Mouse (Mus musculus) granulocyte monocyte progenitor cell, adult 5-6 weeks (primary cell): ENCODE data around the gene Mfsd11. TPM values are rescaled to one million over a fixed set of nuclear protein-coding genes. Genes with fewer than 3 reads are reported as not detected.

ENCODE experiments used
- ATAC-seq: replicated peaks from 2 replicates; pipeline ENCODE4 v1.8.0; 2016; ENCODE audit warnings: mild to moderate bottlenecking, moderate TSS enrichment, inconsistent platforms; ENCODE audit not compliant: poor library complexity, severe bottlenecking
- total RNA-seq, 2 experiments: library from RNA; stranded (forward) in 1 of 2; stranded (reverse) in 1 of 2; fragments of 200-712, 200-1000 nt in 1 of 2; fragments of >200 nt in 1 of 2; fragmentation: Nextera tagmentation in 1 of 2; gene quantifications; 2 replicates each; pipeline ENCODE4 v1.2.3; 2014 to 2017

The Mfsd11 gene
- total RNA-seq (2014; fragmentation: Nextera tagmentation) (16.0 and 32.0 TPM in 2 replicates), total RNA-seq (2017) (9.4 and 10.0 TPM in 2 replicates)

DNA sequence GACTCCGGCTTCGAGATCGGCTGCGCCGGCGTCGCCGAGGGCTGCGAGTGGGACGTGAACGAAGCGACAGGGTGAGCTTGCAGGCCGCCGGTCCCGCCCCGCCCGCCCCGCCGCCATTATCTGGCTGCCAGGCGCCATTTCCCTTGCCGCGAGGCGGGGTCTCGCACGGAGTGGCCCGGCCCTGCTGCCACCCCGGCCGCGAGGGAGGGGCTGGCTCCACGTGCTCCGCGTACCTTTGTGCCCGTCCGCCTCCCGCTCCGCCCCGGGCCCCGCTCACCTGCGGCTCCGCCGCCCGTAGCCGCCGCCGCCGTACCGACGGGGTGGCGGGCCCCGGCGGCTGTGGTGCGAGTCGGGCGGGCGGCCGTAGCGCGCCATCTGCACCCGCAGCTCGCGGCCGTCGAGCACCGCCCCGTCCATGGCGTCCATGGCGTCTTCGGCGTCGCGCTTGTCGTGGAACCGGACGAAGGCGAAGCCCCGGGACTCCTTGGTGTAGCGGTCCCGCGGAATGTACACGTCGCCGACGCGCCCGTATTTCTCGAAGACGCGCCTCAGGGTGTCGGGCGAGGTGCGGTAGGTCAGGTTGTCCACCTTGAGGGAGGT, at the start of gene Mfsd11:
Gene Mfsd11, plus strand, starts transcription at position 150 of the 600 bp plus-strand sequence.
- peak; percentile 13 for ATAC-seq

DNA sequence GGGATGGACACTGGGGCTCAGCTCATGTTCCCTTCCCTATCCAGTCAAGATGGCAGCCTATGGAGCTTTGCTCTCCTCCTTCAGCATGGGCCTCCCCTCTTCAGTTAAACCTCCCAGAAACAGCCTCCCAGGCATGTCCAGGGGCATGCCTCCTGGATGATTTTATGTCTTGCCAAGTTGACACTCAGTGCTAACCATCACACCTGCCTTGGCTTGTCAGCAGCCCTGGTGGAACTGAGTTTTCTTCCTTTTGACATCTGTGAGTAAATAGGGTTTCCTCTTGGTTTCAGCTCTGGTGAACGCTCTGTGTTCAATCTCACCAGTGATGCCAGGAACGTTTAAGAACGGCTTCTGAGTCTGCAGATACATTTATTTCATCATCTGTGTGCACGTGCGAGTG, 49.5 kb upstream of the Mfsd11 start:
- no peak for ATAC-seq

DNA sequence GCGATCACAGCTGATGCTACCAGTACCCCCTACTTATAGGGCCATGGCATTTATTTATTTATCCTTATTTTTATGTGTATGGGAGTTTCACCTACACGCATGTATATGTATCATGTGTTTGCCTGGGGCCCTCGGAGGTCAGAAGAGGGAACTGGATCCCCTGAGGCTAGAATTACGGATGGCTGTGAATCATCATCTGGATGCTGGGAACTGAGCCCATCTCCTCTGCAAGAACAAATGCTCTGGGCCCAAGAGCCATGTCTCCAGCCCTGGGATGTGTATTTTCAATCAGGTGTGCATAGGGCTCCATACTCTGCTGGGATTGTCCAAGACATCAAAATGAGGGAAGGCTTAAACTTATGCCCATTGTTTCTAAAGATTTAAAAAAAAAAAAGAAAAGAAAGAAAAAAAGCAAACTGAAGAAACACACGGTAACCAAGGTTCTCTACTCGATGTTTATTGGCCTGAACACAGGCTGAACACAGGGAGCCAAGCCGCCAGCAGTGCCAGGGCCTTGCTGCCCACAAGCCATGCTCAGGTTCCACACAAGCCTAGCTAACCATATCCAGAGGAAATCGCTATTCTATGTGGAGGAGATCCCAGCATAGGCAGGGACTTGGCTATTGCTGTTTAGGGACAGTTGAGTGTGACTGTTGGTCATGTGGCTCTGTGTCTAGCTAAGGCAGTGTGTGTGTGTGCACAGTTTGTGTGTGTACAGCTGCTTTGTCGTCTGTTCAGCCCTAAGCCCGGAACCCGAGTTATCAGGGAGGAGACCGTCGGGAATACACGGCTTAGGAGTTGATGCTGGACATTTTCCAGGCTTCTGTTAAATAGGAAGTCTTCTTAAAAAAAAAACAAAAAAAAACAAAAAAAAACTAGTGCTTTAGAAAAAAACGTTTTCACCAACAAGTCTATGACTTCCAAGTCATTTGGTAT, 45.8 kb upstream of the Mfsd11 start:
- no peak for ATAC-seq

DNA sequence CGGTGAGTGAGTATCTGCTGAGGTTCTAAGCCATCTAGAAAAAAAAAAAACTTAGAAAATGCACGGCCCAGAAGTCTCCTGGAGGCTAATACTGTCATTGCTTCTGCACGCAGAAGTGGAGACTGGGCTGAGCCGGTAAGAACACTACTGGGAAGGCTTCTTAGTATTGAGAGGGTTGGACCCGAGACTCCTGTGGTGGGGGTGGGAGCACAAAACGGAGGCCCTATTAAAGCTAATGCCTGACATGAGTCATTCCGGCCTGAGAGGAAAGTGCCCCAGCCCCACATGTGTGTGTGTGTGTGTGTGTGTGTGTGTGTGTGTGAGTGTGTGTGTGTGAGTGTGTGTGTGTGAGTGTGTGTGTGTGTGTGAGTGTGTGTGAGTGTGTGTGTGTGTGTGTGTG, 45.1 kb upstream of the Mfsd11 start:
- ATAC-seq = no peak

DNA sequence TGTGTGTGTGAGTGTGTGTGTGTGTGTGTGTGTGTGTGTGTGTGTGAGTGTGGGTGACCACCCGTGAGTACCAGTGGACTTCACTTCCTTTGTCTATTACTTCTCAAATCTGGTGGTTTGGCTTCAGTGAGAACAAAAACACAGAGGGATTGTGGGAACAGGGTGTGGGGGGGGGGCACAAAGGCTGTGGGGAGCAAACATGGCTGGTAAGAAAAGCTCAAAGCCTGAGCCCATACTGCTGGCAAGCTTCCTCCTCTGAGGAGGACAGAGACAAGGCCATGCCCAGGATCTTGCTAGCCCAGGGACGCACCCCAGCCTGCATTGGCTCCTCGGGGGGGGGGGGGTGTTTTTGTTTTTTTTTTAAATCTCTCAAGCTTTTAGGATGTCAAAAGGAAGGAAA, 44.7 kb upstream of the Mfsd11 start:
- no peak for ATAC-seq

DNA sequence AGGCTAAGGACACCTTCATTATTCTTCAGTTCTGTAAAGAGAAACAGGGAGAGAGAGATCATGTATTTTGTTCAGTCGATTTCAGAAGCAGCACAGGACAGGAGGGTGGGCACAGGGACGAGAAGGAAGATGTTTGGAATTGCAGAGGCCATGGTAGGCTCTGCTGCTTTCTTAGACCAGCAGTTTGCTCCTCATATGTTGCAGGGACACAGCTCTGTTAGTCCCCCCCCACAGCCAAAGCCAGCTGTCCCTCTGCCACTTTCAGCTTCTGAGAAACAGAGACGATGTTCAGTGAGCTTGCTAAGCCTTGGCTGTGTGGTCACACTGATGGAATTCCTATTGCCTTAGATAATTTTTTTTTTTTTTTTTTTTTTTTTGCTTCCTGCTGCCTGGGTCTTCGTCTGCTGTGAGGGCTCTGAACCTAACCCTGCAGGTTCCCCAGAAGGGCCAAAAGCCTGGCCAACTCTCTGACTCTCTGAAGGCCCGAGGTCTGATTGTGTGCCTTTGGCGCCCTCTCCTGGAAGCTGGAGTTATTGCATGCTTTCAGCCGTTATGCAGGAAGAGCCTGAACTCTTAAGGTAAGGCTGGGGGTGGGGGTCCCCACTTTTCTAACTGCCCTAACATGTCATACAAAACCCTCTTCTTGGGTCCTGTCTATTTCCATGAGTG, 44.2 kb upstream of the Mfsd11 start:
- ATAC-seq = peak; percentile 61

DNA sequence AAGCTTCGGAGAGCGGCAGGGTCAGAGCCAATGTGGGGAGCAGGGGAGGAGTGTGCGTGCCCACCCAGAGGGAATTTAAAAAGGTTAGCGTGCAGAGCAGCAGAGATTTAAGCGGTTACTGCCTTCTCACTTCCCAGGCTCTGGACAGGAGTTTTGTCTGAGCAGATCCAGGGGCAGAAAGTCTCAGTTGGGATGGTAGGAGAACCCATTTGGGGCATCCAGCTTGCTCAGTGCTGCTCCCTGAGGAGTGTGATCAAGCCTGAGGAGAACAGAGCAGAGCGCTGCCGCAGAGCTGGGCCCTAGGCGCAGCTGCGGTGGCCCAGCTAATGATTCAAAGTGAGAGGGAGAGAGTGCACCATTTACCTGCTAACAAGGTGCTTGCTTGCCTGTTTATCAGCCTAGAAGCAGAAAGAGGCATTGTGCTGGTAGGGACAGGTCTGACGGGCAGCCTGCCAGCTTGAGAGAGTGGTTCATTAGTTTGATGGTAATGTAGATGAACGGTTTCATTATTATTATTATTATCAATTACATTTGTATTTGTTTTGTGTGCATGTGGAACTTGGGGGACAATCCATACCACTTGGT, 43.3 kb upstream of the Mfsd11 start:
- ATAC-seq = no peak

DNA sequence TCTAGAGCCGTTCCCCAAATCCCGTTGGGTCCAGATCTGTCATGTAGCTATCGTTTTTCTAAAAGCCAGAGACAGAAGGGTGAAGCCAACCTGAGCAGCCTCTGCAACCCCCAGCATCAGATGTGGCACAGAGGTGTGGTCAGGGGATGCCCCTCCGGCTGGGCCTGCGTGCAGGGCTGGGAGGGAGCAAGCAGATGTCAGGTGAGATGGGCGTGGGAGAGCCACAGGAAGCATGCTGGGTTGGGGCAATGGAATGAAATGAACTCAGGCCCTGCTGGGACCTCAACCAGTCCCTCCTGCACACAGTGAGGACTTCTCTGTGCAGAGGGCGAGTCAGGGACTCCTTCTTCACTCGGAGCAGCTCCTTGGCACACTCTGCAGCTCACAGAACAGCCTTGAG, 42.7 kb upstream of the Mfsd11 start:
- no peak for ATAC-seq

DNA sequence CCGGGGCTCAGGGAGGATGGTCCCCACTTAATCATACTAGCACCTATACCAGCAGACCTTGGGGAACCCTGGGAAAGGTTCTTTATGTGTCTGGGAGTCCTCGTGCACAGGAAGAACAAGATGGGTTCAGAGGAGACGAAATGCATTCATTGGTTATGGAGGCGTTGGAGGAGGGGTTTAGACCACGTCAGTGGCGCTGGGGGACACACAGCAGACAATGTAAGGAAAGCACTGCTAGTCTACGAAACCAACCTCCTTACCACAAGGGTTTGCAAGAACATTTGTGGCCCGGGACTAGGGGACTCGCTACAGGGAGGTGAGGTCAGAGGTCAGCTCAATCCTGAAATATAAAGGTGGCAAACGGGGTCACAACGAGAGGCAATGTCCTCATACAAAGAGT, 41.7 kb upstream of the Mfsd11 start:
- ATAC-seq = no peak

DNA sequence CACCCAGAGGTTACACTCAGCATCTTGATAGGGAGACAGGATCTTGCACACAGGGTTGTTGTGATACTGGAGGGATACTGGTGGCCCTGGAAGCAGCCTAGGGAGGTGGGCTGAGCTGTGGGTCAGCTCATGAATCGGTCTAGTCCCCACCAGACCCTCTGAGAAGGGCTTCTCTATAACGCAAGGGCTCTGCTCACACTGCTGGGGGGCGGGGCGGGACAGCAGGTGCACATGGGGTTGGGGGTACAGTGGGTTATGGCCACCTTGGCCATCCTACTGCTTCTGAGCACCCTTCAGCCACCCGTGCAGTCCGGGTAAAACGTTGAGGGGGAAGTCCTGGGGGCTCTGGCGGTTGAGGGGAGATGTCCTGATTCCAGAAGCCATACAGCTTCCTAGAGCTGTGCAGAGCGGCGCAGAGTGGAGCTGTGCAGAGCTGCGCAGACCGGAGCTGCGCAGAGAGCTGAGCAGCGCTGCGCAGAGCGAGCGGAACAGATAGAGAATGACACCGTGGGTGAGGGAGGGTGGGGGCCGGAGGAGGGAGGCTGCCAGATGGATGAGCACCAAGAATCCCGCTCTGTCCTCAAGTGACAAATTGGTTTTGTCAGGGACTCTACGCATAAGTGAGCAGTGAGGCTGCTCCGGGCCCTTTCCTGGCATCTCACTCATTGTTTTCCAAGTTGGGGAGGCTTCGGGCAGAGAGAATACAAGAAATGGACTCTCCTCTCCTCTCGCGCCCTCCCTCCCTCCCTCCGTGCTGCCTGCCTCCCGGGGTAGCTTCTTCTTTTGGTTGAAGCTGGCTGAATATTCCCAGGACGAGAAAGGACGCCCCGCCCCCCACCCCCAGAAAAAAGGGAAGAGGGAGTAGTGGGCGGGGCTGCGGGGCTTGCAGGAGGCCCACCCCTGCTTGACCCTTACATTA, 41.0 kb upstream of the Mfsd11 start:
- ATAC-seq = peak; percentile 56

DNA sequence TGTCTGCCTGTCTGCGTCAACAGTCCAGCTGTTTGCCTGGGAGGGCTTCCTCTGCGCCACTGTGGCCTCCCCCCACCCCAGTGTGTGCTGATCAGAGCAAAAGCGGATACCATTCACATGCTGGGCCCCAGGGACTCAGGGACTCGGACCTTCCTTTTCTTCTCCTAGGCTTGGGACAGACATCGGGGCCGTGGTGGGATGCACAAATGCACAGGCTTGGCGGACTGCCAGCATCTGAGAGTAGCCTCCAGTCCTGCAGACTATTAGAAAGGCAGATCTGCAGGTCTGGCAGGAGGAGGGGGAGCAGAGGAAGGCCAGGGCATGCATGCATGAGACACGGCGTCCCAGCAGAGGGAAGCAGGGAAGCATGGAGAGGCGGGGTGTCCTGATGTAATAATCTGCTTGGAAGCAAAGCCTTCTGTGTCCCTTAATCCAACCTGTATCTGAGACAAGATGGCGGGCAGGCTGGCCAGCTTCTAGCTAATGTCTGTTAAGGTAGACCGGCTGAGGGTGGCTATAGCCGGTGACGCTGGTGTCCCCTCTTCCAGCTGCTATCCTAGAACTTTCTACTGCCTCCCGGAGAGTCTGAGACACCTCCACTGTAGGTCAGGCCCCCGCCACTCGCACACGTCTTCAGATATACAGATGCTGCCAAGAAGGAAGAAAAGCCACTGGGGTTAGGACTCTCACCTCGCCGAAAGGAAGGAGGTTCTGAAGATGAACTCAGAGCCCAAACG, 39.3 kb upstream of the Mfsd11 start:
- ATAC-seq = no peak

DNA sequence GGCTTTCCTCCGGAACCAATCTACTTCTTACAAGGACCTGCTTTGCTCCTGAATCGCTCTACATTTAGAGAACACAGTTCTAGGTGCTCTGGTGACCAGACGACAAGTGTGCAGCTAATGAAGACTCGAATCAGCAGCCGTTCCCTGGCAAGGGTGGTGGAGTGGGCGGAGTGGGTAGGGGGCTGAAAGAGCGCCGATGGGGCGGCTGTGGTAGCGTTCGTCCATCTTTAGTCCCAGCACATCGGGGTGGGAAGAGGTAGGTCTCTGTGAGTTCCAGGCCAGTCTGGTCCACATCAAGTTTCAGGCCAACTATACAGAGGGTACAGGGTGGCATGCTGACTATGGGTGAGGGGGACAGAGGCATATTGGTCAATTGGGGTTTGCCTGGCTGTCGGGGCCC, 38.6 kb upstream of the Mfsd11 start:
- ATAC-seq = no peak

DNA sequence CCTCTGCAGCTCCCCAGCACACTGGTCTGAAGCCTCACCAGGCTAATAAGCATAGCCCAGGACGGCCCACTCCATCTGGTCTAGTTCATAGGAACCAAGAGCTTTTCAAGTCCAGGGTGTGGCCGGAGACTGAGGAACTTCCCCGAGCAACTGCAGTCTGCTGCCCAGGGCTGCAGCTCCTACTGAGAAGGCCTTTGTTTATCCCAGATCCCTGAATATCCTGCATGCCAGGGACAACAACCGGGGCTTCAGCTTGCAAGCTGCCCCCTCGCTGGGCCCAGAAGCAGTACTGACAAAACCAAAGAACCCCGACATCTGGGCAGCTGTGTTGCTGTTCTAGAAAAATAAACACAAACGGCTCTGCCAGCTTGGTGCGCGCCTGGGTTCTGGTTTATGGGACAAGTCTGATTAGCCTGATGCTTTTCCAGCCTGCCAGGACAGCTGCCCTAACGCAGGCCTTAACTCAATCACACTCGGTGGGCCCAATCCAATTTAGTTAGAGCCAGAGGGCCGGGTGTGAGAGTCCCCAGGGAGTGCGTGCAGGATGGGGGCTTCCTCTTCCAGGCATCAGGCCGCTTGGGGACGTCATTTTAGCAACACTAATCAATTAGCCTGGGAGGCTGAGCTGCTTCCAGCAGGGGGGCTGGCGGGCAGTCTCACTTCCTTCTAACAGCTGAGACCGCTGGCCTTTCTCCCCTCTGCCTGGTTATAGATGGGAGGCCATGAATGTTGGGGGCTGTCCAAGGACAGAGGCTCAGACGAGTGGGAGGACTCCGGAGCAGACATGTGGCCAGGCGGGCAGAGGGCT, 38.0 kb upstream of the Mfsd11 start:
- peak; percentile 62 for ATAC-seq

DNA sequence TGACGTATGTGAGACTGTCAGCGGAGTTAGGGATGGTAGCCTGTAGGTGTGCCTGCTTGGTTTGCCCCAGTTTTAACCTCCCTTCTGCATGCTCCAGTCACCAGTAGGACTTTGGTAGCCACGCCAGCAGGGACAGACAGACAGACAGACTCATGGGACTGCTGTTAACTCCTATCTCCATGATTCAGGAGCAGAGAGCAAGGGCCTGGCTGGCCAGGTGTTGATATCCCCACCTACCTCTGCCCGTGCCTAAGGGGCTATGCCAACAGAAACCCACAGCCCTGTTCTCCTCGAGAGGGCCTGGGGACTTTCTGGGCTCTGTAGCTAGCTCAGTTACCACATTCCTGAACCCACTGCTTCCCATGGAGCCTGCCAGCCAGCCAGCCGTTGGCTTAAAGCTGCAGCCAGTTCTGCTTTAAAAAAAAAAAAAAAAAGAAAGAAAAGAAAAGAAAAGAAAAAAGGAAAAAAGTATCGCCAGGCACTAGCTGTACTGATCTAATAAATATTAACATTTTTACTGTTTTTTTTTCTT, 37.3 kb upstream of the Mfsd11 start:
- ATAC-seq = no peak

DNA sequence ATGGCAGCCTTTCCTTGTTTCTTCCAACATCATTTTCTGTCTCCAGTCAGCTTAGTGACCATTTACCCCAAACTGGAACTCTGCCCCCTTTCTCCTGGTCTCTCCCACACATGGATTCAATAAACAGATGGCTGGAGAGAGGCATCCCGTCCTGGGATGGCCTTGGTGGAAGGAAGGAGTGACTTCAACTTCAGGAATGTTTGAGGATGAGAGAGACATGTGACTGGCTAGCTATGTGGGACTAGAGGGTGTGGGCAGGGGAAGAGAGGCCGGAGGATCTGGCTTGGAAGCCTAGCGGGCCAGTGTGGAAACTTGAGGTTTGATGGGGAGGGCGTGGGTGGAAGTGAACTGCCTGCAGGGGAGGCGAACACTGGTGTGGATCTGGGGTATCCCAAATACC, 35.5 kb upstream of the Mfsd11 start:
- ATAC-seq = no peak

DNA sequence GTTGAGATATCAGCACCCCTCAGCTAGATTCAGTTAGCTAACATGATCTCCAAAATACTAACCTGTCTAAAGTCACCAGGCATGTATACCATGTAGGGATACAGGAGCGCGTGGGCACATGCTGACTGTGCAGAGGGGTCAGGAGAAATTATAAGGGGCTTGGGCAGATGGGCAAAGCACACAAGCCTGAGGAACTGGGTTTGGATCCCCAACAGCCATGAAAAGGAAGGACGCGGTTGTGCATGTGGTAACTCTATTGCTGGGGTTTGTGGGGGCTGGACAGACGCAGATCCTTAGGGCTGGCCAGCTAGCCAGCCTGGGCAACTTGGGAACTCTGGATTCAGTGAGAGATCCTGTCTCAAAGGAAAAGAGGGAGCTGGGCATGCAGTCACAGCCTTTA, 34.7 kb upstream of the Mfsd11 start:
- ATAC-seq = no peak

DNA sequence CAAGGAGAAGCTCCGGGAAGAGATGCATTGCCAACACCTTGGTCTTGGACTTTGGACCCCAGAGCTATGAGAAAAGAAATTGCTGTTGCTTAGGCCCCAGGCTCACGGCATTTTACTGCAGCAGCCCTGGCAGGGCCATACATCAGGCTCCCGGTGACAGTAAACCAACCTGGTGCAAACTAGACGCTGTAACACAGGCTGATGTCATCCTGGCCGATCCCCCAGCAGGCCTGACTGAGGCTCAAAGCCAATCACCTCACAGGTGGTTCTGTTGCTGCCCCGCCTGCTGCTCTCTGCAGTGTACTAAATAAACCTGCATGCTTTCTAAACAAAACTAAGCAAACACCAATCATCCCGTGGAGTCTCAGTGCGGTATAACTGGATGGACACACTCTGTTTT, 33.5 kb upstream of the Mfsd11 start:
- no peak for ATAC-seq

DNA sequence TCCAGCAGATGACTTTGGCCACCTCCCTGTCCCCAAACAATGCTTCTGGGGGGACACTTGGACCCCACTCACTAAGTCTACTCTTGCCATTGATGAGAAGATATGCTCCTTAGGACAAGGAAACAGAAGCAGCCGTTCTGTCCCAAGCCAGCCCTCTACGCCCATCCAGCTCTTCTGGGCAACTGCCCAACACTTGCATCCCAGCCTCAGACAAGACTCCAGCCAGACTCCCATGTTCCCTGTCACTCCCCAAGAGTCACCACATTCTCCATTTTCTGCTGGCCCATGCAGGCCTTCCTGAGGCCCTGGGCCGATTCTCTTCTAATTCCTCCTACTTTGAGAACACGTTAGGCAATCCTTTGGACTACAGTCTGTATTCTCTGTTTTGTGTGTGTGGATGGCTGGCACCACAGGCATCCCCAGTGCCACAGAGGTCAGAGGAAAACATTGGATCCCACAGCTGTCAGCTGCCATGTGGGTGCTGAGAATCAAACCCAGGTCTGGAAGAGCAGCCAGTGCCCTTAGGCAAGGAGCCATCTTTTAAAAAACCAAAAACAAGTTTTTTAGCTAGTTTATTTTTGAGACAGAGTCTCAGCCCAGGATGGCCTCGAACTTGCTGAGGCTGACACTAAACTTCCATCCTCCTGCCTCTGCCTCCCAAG, 32.2 kb upstream of the Mfsd11 start:
- ATAC-seq = no peak
